Mouse (Mus musculus): ENCODE measurements at regions not wholly inside any gene's neighbourhood (a gene's known extent, or its start where the extent isn't known, plus 50 kb on each side); places are given as distances from the start of the nearest gene placed in this dataset.

GRCm38 (mm10) chr8:11909146-11909545, 68.9 kb downstream of the Tex29 start:
- DNase-seq (ENCODE audit: low spot score), result no peak

- DNase-seq (ENCODE audit: low spot score), result no peak
These were observed 71.6 kb downstream of the Tex29 start for GRCm38 (mm10) chr8:11911639-11912450.

- DNase-seq (ENCODE audit: low spot score), result no peak
These were observed 72.3 kb downstream of the Tex29 start for GRCm38 (mm10) chr8:11912451-11913128.

GRCm38 (mm10) chr8:11913129-11913900, 73.0 kb downstream of the Tex29 start:
- DNase-seq (ENCODE audit: low spot score), result no peak

- no peak for DNase-seq (ENCODE audit: low spot score)
These were observed 73.9 kb downstream of the Tex29 start for GRCm38 (mm10) chr8:11914131-11914530.

GRCm38 (mm10) chr8:11914681-11915474, 74.6 kb downstream of the Tex29 start:
- no peak for DNase-seq (ENCODE audit: low spot score)

- no peak for DNase-seq (ENCODE audit: low spot score)
These were observed 75.4 kb downstream of the Tex29 start for GRCm38 (mm10) chr8:11915721-11916120.

- no peak for DNase-seq (ENCODE audit: low spot score)
These were observed 79.6 kb downstream of the Tex29 start for GRCm38 (mm10) chr8:11919876-11920275.

GRCm38 (mm10) chr8:11923115-11923514, 82.8 kb downstream of the Tex29 start:
- no peak for DNase-seq (ENCODE audit: low spot score)

- peak; percentile 73 for DNase-seq (ENCODE audit: low spot score)
These were observed 83.9 kb downstream of the Tex29 start for GRCm38 (mm10) chr8:11924165-11924564.

GRCm38 (mm10) chr8:11942892-11943332, 102.6 kb downstream of the Tex29 start:
- peak; percentile 89 for DNase-seq (ENCODE audit: low spot score)

GRCm38 (mm10) chr8:11947766-11948165, 107.5 kb downstream of the Tex29 start:
- no peak for DNase-seq (ENCODE audit: low spot score)

GRCm38 (mm10) chr8:11956268-11956667, 116.0 kb downstream of the Tex29 start:
- no peak for DNase-seq (ENCODE audit: low spot score)

- peak; percentile 72 for DNase-seq (ENCODE audit: low spot score)
These were observed 116.9 kb downstream of the Tex29 start for GRCm38 (mm10) chr8:11957046-11957783.

GRCm38 (mm10) chr8:11958176-11958575, 117.9 kb downstream of the Tex29 start:
- no peak for DNase-seq (ENCODE audit: low spot score)

- peak; percentile 17 for DNase-seq (ENCODE audit: low spot score)
These were observed 119.2 kb downstream of the Tex29 start for GRCm38 (mm10) chr8:11959466-11959865.

GRCm38 (mm10) chr8:11963575-11963974, 123.3 kb downstream of the Tex29 start:
- no peak for DNase-seq (ENCODE audit: low spot score)

- no peak for DNase-seq (ENCODE audit: low spot score)
These were observed 127.4 kb downstream of the Tex29 start for GRCm38 (mm10) chr8:11967670-11968069.

GRCm38 (mm10) chr8:11970515-11970914, 130.2 kb downstream of the Tex29 start:
- DNase-seq (ENCODE audit: low spot score), result no peak

GRCm38 (mm10) chr8:11973436-11973835, 133.2 kb downstream of the Tex29 start:
- no peak for DNase-seq (ENCODE audit: low spot score)

- DNase-seq (ENCODE audit: low spot score), result peak; percentile 20
These were observed 136.8 kb downstream of the Tex29 start for GRCm38 (mm10) chr8:11977121-11977520.

Measured in embryo, embryonic 10 days (tissue).